Mouse (Mus musculus) thymus, postnatal 0 days (tissue): Measurements from ENCODE around the gene Cdkn2b. TPM values are rescaled to one million over a fixed set of nuclear protein-coding genes. Genes with fewer than 3 reads are reported as not detected.

Source experiments
- polyA plus RNA-seq: library from polyadenylated mRNA; unstranded; fragments of >200 nt; fragmentation: Nextera tagmentation; extraction: Ambion mirVana; gene quantifications from 2 replicates; pipeline ENCODE4 v1.2.1, GENCODE M21; 2015

The Cdkn2b gene
- polyA plus RNA-seq, 1 experiment from 2014 or later: 3.5 TPM

Other genes starting within 250 kb of the Cdkn2b start
- gene Mtap, start 173.9 kb downstream of the Cdkn2b start, polyA plus RNA-seq: 56.8 and 59.0 TPM in 2 replicates
- not detected in 2 replicates for gene Cdkn2a, start 16.4 kb downstream of the Cdkn2b start, polyA plus RNA-seq